Mouse (Mus musculus): ENCODE measurements at regions not wholly inside any gene's neighbourhood (a gene's known extent, or its start where the extent isn't known, plus 50 kb on each side); places are given as distances from the start of the nearest gene placed in this dataset.

- no peak for TF ChIP-seq EP300 (IDR thresholded peaks at IDR 0.05; ENCODE audit: low read depth)
- TF ChIP-seq CTCF (IDR thresholded peaks at IDR 0.05; ENCODE audit: low read depth): no peak
Observed at GRCm38 (mm10) chr15:51264599-51265163, 2620.0 kb upstream of the Gm7489 start.
